Mouse (Mus musculus): ENCODE data around the gene Defb3. TPM values are rescaled to one million over a fixed set of nuclear protein-coding genes. Genes with fewer than 3 reads are reported as not detected.

The Defb3 gene
- polyA plus RNA-seq (2012; rRNA removed) = not detected in 2 replicates

DNA sequence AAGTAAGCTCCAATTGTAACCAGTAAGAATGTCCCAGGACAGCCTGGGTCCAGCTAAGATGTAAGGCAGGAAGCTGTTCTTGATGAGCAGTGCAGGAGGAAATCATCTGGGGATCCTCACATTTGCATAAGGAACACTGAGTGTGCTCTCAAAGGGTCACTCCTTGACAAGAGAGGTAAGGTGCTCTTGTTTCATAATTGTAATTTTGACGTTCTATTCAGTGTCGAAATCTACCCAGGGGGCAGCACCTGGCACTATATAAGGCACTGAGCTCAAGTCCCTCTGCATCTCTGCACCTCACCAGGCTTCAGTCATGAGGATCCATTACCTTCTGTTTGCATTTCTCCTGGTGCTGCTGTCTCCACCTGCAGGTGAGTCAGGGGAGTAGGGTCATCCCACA is at the start of gene Defb3:
Gene Defb3 (plus strand): TSS at position 301 of the 400 bp plus-strand sequence.

DNA sequence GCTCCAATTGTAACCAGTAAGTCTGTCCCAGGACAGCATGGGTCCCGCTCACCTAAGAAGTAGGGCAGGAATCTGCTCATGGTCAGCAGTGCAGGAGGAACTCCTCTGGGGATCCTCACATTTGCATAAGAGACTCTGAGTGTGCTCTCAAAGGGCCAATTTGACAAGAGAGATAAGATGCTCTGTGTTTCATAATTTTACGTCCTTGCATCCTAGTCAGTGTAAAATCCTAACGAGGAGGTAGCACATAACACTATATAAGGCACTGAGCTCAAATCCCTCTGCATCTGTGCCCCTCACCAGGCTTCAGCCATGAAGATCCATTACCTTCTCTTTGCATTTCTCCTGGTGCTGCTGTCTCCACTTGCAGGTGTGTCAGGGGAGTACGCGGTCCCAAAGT is 45.9 kb upstream of the Defb3 start, which contains the start of gene Defb5:
Gene Defb5 (plus strand): TSS at position 301 of the 400 bp plus-strand sequence.

Other genes starting within 250 kb of the Defb3 start
- gene Defb39, start 228.6 kb upstream of the Defb3 start, polyA plus RNA-seq (2012; rRNA removed) = not detected in 2 replicates
- 0.10 TPM in 1 of 2 replicates, not detected in the other for gene Defb12, start 178.5 kb upstream of the Defb3 start, polyA plus RNA-seq (2012; rRNA removed)
- not detected in 2 replicates for gene Defb34, start 169.6 kb upstream of the Defb3 start, polyA plus RNA-seq (2012; rRNA removed)
- gene Gm45826, start 152.6 kb upstream of the Defb3 start, polyA plus RNA-seq (2012; rRNA removed) = not detected in 2 replicates
- not detected in 2 replicates for gene Defb14, start 99.0 kb upstream of the Defb3 start, polyA plus RNA-seq (2012; rRNA removed)
- gene Defb4, start 94.7 kb upstream of the Defb3 start, polyA plus RNA-seq (2012; rRNA removed) = 0.30 and 3.7 TPM in 2 replicates
- gene Defb6, start 67.9 kb upstream of the Defb3 start, polyA plus RNA-seq (2012; rRNA removed) = not detected in 2 replicates
- not detected in 2 replicates for gene Defb46, start 53.4 kb upstream of the Defb3 start, polyA plus RNA-seq (2012; rRNA removed)
- gene Defb5, start 45.8 kb upstream of the Defb3 start, polyA plus RNA-seq (2012; rRNA removed) = not detected in 2 replicates
- not detected in 2 replicates for gene Defb8, start 154.2 kb downstream of the Defb3 start, polyA plus RNA-seq (2012; rRNA removed)
- gene Defb7, start 201.7 kb downstream of the Defb3 start, polyA plus RNA-seq (2012; rRNA removed) = not detected in 2 replicates